Mouse (Mus musculus) thymus, adult 2 months (tissue): ENCODE measurements at regions not wholly inside any gene's neighbourhood (a gene's known extent, or its start where the extent isn't known, plus 50 kb on each side); places are given as distances from the start of the nearest gene placed in this dataset.

ENCODE experiments used
- DNase-seq: peaks from one replicate; pipeline ENCODE4 v3.0.0; 2021
- H3K27ac ChIP-seq: fragments of 200-500 bp; 2 replicates; pipeline ENCODE4 v1.5.1; 2012; ENCODE audit warnings: low read length, control low read depth; ENCODE audit not compliant: control insufficient read depth, insufficient read depth
- H3K27me3 ChIP-seq: fragments of 200-500 bp; 2 replicates; pipeline ENCODE4 v1.6.1; 2012; ENCODE audit warnings: mild to moderate bottlenecking, low read length, moderate library complexity, mixed read lengths; ENCODE audit not compliant: control insufficient read depth, insufficient read depth
- H3K36me3 ChIP-seq: fragments of 200-500 bp; 2 replicates; pipeline ENCODE4 v1.6.1; 2012; ENCODE audit warnings: mild to moderate bottlenecking, low read length, moderate library complexity; ENCODE audit not compliant: control insufficient read depth, insufficient read depth
- H3K4me1 ChIP-seq: fragments of 200-500 bp; replicated peaks from 2 replicates; pipeline ENCODE4 v1.6.1; 2012; ENCODE audit warnings: low read length; ENCODE audit not compliant: control insufficient read depth, insufficient read depth
- H3K4me3 ChIP-seq: fragments of 200-500 bp; 2 replicates; pipeline ENCODE4 v1.5.1; 2012; ENCODE audit warnings: mild to moderate bottlenecking, low read length, control low read depth, moderate library complexity; ENCODE audit not compliant: control insufficient read depth, insufficient read depth
- CTCF ChIP-seq: fragments of 200-500 bp; IDR thresholded peaks from 2 replicates; pipeline ENCODE4 v1.5.1; 2012; ENCODE audit warnings: mild to moderate bottlenecking, control low read depth, low read length, moderate library complexity, borderline replicate concordance; ENCODE audit not compliant: control insufficient read depth, poor library complexity, insufficient read depth; ENCODE audit errors: extremely low read depth
- POLR2A ChIP-seq: fragments of 200-500 bp; IDR thresholded peaks from 2 replicates; pipeline ENCODE4 v1.6.1; 2012; ENCODE audit warnings: mild to moderate bottlenecking, low read length, control low read depth, moderate library complexity; ENCODE audit not compliant: control insufficient read depth, poor library complexity, insufficient read depth; ENCODE audit errors: extremely low read depth
- WGBS: fragments of 180-500 bp; shearing (Covaris S2); methylation state at CpG from one replicate; pipeline ENCODE4 v1.1.7; 2018; 5-methylcytosine and 5-hydroxymethylcytosine counted together

DNA sequence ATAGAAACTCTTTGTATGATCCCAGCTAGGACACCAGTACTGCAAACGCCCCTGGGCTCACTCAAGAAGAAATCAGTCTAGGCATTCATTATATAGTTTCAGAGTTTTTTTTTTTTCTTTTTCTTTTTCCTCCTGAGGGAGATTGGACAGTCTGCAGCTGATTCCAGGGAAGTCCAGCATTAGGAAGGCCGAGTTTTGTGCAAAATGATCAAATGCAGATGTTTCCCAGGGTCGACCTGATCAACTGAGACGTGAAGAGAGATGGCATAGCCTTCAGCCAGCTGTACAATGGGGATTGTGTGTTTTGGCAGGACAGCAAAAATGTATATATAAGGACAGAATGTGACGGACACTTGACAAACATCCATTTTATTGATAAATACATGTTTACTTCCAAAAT lies 107.7 kb upstream of the Six2 start:
- TF ChIP-seq POLR2A = no peak
- no peak for TF ChIP-seq CTCF
- Histone ChIP-seq H3K27me3 (peaks cover 4% of the 10 kb centered on the region; the same call in 1 of the 2 replicates), H3K27ac (no peak overlapping the region), H3K4me3 (no peak overlapping the region), H3K4me1 (no peaks in the 10 kb centered on the region), H3K36me3 (no peaks in the 10 kb centered on the region)
- 77% methylated on average over 5 of the region's 5 CpGs for WGBS
- DNase-seq = no peak

DNA sequence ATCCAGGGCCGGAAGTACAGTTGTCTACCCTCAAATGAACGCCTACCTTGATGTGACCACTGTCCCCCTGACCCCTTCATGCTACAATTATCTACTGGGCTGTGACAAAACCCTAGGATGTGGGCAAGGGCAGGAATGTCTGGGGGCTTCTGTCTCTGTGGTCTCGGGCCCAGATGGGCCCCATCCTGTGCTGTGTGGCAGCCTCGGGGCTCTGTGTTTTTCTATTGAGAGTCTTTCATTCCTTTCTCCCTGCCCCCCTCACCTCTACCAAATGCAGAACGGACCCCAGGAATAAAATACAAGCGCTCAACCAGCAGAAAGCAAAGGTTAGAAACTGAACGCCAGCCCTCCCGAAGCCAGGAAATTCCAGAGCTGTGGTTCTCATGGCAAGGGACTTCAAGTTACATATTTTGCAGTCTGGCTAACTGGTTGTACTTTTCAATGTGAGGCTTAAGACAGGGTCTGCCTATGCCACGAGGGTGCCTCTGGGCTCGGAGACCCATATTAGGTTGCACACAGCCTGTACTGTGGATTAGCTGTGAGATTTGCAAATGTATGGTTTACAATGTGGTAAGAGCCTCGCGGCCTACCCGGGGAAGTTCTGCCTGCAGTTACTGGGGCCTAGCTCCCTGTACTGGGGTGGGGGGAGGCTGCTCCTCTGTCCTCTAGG lies 97.7 kb upstream of the Six2 start:
- H3K27me3 ChIP-seq = no peaks in the 10 kb centered on the region
- no peaks in the 10 kb centered on the region for H3K4me1 ChIP-seq
- H3K36me3 ChIP-seq = no peaks in the 10 kb centered on the region
- DNase-seq = no peak
- H3K4me3 ChIP-seq = no peak overlapping the region
- H3K27ac ChIP-seq = no peak overlapping the region
- TF ChIP-seq POLR2A (no peak), CTCF (no peak)
- 74% methylated on average over 13 of the region's 13 CpGs for WGBS

DNA sequence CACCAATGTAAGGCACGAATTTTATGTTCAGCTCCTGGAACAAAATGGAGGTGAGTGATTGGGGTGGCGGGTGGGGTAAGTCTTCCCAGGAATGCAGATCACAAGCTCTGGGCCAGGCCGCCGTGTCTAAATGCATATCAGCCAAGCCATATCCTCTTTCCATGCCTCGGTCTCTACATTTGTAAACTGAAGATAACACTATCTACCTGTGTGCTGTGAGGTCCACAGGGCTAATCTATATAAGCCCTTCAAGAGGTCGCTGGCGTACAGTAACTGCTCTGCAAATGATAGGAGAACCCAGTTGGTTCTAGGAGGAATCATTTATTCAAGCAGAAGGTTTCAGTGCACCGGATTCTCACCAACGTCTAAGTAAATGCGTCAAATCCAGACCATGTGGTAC lies 92.4 kb upstream of the Six2 start:
- WGBS = 94% methylated on average over 10 of the region's 10 CpGs
- no peak for TF ChIP-seq POLR2A
- no peak for TF ChIP-seq CTCF
- Histone ChIP-seq H3K27me3 (no peaks in the 10 kb centered on the region), H3K4me1 (no peaks in the 10 kb centered on the region), H3K27ac (no peak overlapping the region), H3K36me3 (no peaks in the 10 kb centered on the region), H3K4me3 (no peak overlapping the region)
- DNase-seq = no peak

DNA sequence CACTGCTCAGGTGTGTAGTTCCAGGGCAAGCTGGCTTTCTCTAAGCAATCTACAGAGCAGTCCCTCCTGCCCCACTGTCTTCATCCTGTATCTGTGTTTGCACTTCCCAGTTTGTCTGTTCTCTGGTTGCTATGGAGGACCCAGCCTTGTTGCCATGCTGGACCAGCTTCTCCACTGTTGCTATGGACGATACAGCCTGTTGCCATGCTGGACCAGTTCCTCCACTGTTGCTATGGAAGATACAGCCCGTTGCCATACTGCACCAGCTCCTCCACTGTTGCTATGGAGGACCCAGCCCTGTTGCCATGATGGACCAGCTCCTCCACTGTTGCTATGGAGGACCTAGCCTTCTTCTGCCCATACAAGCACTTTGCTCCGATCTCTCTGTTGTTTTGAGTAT lies 88.8 kb upstream of the Six2 start:
- no peaks in the 10 kb centered on the region for H3K27me3 ChIP-seq
- H3K4me1 ChIP-seq = no peaks in the 10 kb centered on the region
- no peak for DNase-seq
- H3K27ac ChIP-seq = no peak overlapping the region
- no peaks in the 10 kb centered on the region for H3K36me3 ChIP-seq
- TF ChIP-seq POLR2A (no peak), CTCF (no peak)
- H3K4me3 ChIP-seq = no peak overlapping the region
- WGBS = 72% methylated on average over 3 of the region's 3 CpGs

DNA sequence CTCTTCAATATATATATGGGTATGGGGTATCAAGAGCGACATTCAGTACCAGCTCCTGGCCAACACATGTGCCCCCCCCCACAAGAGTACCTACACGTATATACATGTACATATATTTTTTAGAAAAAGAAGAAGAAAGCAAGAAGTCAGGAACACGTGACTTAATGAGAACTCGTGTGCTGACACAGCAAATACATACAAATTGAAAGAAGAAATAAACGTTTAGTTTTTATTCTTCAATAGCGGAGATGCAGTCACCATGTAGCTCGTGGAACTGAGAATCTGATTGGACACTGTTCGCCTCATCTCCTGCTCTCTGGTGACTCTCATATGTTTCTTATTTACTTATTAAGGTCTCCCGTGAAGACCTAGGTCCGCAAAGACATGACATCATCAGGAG lies 80.3 kb upstream of the Six2 start:
- DNase-seq = no peak
- Histone ChIP-seq H3K36me3 (no peaks in the 10 kb centered on the region), H3K27ac (no peak overlapping the region), H3K4me1 (no peaks in the 10 kb centered on the region), H3K27me3 (no peaks in the 10 kb centered on the region), H3K4me3 (no peak overlapping the region)
- TF ChIP-seq CTCF = no peak
- 95% methylated on average over 10 of the region's 10 CpGs for WGBS

DNA sequence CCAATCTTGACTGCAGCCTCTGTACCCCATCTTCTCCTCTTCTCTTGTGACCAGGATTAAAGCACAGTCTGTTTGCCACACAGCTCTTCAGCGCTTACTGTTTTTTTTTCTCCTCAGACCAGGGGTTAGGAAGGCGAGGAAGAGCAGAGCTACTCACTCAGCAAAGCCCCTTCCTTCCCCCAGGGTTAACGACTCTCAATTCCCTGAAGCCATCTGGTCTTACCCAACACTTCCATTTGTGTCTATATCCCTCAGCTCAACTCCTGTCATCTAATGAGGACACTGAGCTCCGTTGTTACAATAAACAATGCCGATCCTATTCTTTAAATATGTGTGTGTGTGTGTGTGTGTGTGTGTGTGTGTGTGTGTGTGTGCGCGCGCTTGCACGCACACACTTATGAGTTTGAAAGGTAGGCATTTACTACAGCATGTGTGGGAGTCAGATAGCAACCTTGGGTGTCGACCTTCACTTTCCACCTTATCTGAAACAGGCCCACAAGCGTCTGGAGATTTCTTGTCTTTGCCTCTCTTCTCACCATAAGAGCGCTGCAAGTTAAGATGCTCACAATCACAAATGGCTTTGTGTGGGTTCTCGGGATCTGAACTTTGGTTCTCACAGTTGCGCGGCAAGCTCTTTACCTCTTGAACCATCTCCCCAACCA lies 79.3 kb upstream of the Six2 start:
- WGBS = 89% methylated on average over 15 of the region's 15 CpGs
- H3K27ac ChIP-seq = no peak overlapping the region
- TF ChIP-seq POLR2A = no peak
- TF ChIP-seq CTCF = no peak
- H3K4me1 ChIP-seq = no peaks in the 10 kb centered on the region
- DNase-seq = no peak
- no peaks in the 10 kb centered on the region for H3K36me3 ChIP-seq
- H3K4me3 ChIP-seq = no peak overlapping the region
- H3K27me3 ChIP-seq = no peaks in the 10 kb centered on the region

DNA sequence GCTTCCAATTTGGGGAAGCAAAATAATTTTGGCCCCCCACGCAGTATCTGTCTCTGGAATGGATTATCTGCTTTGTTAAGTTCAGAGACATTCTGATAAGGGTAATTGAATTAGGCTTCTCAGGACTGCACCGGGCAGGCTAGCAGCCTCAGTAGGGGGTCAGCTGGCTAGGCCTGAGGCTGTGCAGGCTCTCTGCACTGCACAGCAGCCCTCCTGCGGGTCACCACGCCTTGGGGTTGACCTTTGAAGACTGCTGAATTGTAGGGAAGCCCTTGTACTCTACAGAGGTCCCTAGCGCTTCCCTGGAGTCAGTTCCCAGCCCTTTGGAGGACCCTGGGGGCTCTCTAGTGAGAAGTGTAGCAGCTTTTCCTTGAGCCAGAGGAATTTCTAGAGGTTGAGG lies 78.5 kb upstream of the Six2 start:
- H3K36me3 ChIP-seq = no peaks in the 10 kb centered on the region
- no peak for DNase-seq
- 77% methylated on average over 5 of the region's 5 CpGs for WGBS
- H3K27me3 ChIP-seq = no peaks in the 10 kb centered on the region
- H3K4me1 ChIP-seq = no peaks in the 10 kb centered on the region
- no peak overlapping the region for H3K4me3 ChIP-seq
- TF ChIP-seq CTCF = no peak
- H3K27ac ChIP-seq = no peak overlapping the region

DNA sequence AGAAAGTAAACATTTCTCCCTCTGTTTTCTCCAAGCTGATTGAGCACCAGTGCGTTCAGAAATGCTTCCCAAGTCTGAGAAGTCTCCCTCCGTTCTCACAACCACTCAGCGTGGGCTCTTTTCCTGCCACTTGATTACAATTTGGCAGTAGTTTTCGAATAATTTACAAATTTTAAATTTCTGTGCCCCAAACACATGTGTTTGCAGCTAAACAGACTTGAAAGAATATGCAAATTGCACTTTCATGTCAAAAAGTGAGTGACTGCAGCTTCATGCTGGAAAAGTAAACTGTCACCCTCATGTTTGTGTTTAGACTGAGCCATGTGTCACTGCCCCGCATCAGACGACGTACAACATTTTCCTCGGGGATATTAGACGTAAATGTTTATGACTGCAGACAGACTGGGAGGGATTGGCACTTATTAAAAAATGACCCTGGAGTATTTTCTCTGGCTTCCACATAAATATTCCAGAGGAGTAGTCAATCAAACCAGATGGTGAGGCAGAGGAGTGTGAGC lies 70.6 kb upstream of the Six2 start:
- DNase-seq = no peak
- Histone ChIP-seq H3K36me3 (no peaks in the 10 kb centered on the region), H3K4me3 (no peak overlapping the region), H3K27ac (no peak overlapping the region), H3K4me1 (no peaks in the 10 kb centered on the region), H3K27me3 (no peaks in the 10 kb centered on the region)
- TF ChIP-seq POLR2A (no peak), CTCF (no peak)
- 89% methylated on average over 9 of the region's 9 CpGs for WGBS
